Mouse (Mus musculus): ENCODE data around the gene Slc19a2.
"Not testable (repeated sequence)": the region's sequence is repeated elsewhere in the genome, so short reads cannot be mapped to it uniquely, and the experiment has no call there.

Slc19a2 gene

DNA sequence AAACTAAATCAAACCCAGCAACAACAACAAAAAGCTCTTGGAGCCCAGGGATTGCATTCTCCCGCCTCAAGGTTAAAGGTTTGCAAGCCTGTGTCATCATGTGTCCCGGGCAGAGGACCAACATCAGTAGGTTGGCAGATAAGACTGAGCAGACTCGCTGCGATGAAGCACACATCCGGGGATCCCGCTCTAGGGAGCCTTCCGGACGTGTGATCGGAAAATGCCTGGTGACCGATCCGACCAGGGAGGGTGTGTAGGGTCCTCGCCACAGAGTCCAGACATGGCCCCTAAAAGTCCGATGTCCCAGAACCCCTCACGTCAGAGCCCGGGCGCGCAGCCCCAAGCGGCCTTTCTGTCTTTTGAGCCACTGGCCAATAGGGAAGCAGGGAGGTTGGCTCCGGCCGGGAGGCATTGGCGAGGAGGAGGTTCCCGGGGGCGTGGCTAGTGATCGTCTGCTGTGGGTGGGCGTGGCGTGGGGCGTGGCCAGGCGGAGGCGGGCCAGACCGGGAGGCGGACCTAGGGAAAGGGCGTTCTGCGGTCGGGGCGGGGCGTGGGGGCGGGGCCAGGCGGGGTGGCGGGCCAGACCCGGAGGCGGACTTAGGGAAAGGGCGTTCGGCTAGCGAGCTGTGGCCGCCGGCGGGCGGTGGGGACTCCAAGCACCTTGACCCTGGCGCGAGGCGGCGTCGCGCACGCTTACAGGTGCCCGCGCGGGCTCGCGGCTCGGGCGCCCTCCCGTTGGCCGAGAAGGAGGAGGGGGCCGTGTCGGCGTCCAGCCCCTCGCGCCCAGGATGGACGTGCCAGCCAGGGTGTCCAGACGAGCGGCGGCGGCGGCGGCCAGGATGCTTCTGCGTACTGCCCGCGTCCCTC, at the start of gene Slc19a2:
Gene Slc19a2 (plus strand): TSS at position 582 of the 867 bp plus-strand sequence.
- peak; percentile 96 for DNase-seq (ENCODE audit: low spot score)

DNA sequence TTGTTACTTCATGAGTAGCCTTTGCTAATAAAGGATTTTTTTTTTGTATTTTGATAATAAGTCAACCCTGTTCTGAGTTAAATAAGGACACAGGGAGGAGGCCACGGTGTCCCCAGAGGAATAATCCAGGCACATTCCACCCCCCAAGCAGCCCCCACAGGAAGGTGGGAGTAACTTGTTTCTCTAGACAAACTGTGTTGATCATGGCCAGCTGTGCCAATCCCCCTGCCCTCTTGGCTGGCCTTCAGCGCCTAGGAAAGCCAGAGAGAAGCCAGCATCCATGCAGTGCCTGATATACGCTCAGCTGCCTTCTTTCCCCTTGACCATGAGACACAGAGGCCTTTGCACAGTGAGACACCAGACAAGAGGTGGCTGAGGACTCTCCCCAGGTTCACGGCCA, 49.3 kb upstream of the Slc19a2 start:
- peak; percentile 69 for DNase-seq (ENCODE audit: low spot score)

DNA sequence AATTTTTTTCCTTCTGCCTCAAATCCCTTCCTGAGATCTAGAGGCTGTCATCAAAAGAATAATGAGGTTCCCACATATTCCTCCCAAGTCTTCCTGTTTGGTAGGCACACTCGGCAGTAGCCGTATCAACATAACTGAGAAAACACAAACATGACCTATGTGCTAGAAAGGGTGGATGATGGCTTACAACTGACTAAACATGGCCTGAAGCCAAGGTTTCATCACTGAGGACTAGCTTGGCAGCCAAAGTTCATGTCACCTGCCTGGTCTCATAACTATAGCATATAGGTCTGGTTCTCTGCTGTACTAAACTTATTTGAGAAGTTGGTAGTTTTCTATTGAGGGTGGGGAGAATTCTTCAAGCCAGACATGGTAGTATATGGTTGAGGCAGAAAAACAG, 40.4 kb upstream of the Slc19a2 start:
- no peak for DNase-seq (ENCODE audit: low spot score)

- no peak for DNase-seq (ENCODE audit: low spot score)
Measured at GRCm38 (mm10) chr1:164210899-164211298, 37.9 kb upstream of the Slc19a2 start.

DNA sequence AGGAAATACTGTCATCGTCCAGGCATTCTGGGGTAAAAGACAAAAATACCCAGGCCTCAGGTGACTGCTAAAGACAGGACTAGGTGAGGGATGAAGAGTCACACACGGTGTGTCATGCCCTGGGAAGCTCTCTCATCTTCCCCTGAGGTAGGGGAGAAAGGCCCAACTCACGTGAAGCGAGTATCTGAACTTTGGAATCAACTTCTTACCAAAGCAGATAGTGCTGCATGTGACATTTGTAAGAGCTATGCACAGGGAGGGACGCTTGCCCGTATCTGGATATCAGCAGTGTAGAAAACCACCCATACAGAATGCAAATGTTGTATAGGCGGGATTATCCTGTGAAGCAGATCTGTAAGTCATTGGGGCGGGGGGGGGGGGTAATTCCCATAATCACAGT, 36.2 kb upstream of the Slc19a2 start:
- DNase-seq (ENCODE audit: low spot score), result no peak

- DNase-seq (ENCODE audit: low spot score), result no peak
Measured at GRCm38 (mm10) chr1:164214190-164214589, 34.7 kb upstream of the Slc19a2 start.

- no peak for DNase-seq (ENCODE audit: low spot score)
Measured at GRCm38 (mm10) chr1:164215097-164215496, 33.7 kb upstream of the Slc19a2 start.

- no peak for DNase-seq (ENCODE audit: low spot score)
Measured at GRCm38 (mm10) chr1:164215540-164215939, 33.3 kb upstream of the Slc19a2 start.

DNA sequence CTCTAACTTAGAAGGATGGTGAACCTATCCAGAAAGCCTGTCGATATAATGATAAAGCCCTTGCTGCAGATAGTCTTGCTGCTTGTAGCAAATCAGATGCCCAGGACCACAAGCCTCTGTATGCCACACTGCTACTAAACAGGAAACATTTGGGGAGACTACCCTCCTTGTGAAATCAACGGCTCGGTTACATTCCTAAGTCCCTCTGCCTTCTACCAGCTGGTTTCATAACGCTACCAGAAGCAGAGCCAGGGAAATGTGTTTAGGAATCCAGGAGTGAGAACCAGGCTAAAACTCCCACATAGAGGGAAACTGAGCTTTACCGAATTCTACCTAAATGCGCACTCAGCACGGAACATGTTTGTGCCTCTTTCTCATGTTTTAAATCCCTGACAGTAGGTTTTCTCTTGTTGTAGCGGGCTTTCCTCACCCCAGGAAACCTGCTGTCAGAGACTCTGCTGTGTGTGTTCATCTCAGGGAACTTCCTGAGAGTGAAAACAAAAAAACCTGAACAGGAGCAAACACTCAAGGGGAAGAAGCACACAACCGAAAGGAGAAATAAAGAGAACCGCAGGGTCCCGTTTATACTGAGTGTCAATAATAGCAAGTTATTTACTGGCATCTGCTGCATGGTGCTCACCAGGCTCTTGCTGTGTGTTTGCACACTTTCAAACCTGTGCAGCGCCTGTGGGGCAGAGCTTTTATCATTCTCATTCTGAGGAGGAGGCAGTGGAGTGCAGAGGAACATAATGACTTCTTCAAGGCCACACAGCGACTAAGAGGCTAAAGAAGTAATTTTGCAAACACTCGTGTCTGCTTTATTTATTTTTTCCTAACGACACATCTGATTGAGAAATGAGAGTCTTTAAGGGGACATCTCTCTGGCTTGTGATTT, 30.8 kb upstream of the Slc19a2 start:
- no peak for DNase-seq (ENCODE audit: low spot score)

DNA sequence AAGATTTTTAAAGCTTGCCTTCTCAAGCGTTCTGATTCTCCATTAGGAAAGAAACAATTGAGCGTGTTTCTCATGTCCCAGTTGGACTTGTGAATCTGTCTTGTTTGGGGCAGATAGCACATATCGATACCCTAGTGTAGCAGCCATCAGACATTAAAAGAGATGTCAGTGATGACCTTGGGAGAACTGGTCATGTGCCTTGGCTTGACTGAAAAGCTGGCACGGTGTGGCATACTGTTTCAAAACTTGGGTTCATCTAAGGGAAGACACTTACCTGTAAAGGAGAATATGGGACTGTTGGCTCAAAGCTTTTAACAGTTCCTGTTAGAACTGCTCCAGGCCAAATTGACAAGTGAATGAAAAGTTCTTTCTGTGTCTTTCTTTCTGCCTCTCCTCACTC, 28.6 kb upstream of the Slc19a2 start:
- DNase-seq (ENCODE audit: low spot score), result no peak

- DNase-seq (ENCODE audit: low spot score), result no peak
Measured at GRCm38 (mm10) chr1:164223089-164223488, 25.8 kb upstream of the Slc19a2 start.

DNA sequence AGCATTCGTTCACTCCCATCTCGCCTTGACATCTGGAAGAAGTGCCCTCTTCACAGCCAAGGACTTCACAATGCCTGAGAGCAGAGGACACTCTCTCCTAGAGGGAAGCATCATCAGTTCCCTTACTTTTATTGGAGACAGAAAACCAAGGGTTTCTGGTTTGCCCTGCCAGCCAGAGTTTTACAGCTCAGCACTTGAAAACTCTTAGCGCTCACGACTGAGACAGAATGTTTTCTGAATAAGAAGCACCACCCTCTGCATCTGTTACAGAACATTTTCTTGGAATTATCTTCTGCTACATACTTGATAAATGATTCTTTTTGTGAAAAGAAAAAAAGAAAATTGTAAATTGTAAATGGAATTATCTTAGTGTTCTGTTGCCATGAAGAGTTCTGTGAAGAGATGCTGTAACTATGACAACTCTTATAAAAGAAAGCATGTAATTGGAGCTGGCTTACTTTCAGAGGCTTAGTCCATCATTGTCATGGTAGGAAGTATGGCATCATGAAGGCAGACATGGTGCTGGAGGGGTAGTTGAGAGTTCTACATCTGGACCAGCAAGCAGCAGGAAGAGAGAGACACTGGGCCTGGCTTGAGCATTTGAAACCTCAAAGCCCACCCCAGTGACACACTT, 16.8 kb upstream of the Slc19a2 start:
- DNase-seq (ENCODE audit: low spot score), result not testable (repeated sequence)

GRCm38 (mm10) chr1:164233447-164233846, 15.4 kb upstream of the Slc19a2 start:
- no peak for DNase-seq (ENCODE audit: low spot score)

DNA sequence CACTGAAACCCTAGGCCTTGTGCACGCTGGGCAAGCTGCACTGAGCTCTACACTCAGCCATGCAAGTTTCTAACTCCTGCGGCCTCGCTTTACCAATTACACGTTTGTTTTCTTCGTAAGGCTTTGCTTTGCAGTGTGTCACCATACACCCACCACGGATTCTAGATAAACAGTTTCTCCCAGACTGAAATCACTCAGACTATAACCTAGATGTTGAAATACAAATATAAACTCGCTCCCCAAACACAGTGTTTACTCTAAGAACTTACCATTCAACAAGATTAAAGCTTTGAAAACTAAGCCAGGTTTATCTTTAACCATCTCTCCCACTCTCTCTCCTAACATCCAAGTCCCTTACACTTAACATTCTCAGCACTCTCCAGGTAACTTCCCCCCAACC, 13.8 kb upstream of the Slc19a2 start:
- DNase-seq (ENCODE audit: low spot score), result no peak

DNA sequence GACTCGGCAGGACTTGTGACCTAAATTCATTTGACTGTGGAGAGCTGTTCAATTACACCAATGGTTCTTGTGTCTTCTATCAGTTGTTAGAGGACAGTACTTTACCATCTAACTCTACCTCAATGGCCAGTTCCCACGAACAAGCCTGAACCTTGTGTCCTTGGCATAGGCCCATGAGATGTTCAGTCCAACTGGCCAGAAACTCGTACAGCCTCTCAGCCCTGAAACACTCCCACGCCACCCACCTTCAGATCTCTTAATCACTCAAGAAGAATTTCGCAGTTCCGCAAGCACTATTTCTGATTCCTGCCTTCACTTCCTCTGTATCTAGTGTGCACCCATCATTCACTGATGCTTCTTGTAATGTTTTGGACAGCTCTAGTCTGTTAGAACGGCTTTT, 12.8 kb upstream of the Slc19a2 start:
- DNase-seq (ENCODE audit: low spot score), result peak; percentile 50

DNA sequence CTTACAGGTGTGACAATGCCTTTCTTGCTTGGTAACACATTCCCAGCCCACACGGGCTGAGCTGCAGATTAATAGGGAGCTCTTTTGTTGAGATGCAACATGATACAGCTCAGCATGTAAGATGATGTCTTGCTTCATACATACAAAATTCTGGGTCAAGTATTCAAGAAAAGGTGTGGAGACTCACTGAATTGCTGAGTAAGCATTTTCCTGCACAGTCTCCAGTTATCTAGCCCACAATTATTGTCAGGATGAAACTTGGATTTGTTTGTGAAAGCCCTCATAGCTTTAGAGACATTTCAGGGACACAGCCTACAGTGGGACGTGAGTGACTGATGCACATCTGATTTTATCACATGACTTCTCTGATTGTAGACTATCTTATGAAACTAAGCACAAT, 7.4 kb upstream of the Slc19a2 start:
- no peak for DNase-seq (ENCODE audit: low spot score)

GRCm38 (mm10) chr1:164242809-164243208, 6.0 kb upstream of the Slc19a2 start:
- no peak for DNase-seq (ENCODE audit: low spot score)

DNA sequence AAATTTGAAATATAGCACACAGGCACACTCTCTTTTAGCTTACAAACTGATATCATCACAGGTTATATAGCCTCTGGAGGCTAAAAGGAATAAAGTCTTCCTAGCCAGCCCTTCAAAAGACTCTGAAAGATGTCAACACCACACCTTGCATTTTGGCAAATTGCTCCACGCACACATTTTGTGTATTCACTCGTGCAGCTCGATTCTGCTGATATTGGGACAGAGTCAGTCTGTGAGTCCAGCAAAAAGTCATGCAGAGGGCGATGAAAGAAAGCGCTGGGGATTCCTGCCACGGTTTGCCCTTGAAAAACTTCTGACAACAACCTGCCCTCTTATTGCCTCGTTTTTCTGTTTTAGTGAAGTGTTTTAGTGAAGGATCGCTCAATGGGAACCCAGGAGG, 1.4 kb upstream of the Slc19a2 start:
- no peak for DNase-seq (ENCODE audit: low spot score)

DNA sequence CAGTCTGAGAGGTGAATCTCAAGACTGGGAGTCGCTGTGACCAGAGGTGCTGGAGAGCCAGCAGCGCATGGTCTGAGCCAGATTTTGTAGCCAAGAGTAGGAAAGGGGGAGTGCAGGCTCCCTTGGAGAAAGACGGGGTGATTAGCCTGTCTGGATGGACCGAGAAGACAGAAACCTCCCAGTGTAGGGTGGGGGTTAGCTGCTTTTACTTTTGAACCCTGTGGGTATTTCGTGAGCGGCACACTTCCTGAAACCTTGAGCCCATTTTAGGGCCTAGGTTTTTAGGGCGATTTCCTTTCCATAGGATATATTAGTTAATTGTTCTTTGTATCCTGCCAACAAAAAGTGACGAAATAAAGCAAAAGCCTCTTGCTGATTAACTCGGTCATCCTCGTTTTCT, 875 bp upstream of the Slc19a2 start:
- peak; percentile 12 for DNase-seq (ENCODE audit: low spot score)

GRCm38 (mm10) chr1:164249332-164249711, 476 bp downstream of the Slc19a2 start:
- no peak for DNase-seq (ENCODE audit: low spot score)

DNA sequence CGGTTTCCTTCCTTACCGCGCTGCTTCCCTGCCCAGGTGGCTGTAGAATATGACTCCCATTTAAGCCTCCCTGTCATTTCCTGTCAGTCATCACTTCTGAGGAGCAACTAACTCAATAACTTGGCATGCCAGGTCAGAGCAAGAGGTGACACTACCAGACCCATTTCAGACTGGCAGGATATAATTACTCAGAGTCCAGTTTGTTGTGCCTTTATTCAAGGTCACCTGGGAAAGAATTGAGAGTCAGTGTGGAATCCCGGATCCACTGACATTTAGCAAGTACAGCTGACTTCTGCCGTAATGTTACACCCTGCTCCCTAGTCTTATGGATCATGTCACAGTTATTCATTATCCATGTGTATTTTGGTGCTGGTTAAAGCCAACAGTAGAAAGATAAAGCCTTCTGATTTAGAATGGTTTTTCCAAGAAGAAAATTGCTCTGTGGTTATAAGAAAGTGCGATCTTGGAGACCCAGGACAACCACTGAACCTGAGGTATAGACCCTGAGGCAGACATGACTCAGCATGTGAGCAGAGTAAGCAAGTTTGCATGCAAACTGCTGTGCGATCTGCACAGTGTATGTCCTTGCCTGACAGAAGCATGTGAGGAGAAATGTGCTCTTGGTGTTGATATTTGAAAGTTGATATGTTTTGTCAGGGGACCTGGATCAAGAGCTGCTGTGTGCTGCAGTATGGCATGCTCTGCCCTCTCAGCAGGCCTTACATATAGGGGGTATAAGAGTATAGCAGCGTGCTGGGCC, 1.7 kb downstream of the Slc19a2 start:
- DNase-seq (ENCODE audit: low spot score), result no peak

DNA sequence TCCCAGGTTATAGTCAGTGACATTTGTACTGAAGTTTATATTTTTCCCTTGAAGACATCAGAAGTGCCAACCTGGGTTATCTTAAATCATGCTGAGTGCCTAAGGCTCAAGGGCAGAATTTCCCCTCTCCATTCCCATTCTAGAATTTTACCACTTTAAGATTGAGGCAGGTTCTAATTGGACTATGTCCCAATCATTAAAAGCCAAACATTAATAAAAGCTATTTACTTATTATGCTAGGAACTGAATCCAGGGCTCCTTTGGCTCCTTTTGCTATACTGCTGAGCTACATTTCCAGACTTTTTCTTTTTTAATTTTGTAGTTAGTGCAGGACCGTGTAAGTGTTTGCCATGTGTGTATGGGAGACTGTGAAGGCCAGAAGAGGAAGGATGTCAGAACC, 2.6 kb downstream of the Slc19a2 start:
- DNase-seq (ENCODE audit: low spot score), result no peak

All from ovary, adult 18-20 months (tissue).